In the genomic region with DNA sequence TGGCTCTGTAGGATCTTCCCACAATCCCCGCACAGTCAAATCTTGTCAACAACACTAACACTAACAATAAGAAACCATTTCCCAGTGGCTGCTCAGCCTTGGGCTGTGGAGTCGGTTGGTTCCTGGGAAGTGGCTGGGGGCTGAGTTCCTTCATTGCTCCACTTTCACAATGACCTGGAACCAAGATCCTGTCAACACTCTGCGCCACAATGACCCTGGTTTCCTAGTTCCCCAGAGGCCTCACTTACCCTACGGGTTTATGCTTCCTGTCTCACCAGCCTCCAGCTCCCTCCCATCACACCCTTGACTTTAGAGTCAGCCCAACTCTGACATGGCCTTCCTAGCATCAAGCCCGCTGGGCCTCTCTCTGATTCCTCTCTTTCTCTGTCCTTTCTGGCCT, we compare ENCODE assay signal across 28 mouse cellular contexts. TPM values are rescaled to one million over a fixed set of nuclear protein-coding genes. Genes with fewer than 3 reads are reported as not detected.
DNase-seq lines count a peak whose midpoint lies in the region; ATAC-seq and TF ChIP-seq lines count a peak whose summit lies in the region.
"Had no signal": no experiment of that assay in that cellular context is flagged by ENCODE, and none has a peak within 500 bp of the region (broad histone marks: within the 10 kb centered on the region; RNA-seq: fewer than 3 reads in every experiment).

No protein-coding gene starts in this region.

- no peaks in the 10 kb centered on the region for H3K36me3 ChIP-seq in liver, postnatal 0 days (replicated peaks; ENCODE audit: insufficient read depth, low read length)
- H3K36me3 ChIP-seq in liver, embryonic 12.5 days, result no peaks in the 10 kb centered on the region
- no peaks in the 10 kb centered on the region for H3K36me3 ChIP-seq in lung, postnatal 0 days (ENCODE audit: insufficient read depth, low read length)
- no peaks in the 10 kb centered on the region for H3K36me3 ChIP-seq in heart, embryonic 11.5 days (ENCODE audit: control insufficient read depth, insufficient read depth, low read length)
- H3K36me3 ChIP-seq in hindbrain, postnatal 0 days (ENCODE audit: insufficient read depth, low read length), result no peaks in the 10 kb centered on the region
- H3K36me3 ChIP-seq: embryonic facial prominence, embryonic 10.5 days; embryonic facial prominence, embryonic 13.5 days; forebrain, embryonic 12.5 days; forebrain, embryonic 15.5 days; heart, embryonic 10.5 days; hindbrain, embryonic 10.5 days; hindbrain, embryonic 13.5 days had no signal

- H3K4me2 ChIP-seq in liver, postnatal 0 days (ENCODE audit: low read depth, low read length), result no peak overlapping the region
- H3K4me2 ChIP-seq in liver, embryonic 12.5 days, result no peak overlapping the region
- no peak overlapping the region for H3K4me2 ChIP-seq in lung, postnatal 0 days (replicated peaks; ENCODE audit: low read depth, low read length)
- no peak overlapping the region for H3K4me2 ChIP-seq in heart, embryonic 11.5 days
- no peak overlapping the region for H3K4me2 ChIP-seq in hindbrain, postnatal 0 days (ENCODE audit: low read depth, low read length)
- H3K4me2 ChIP-seq: embryonic facial prominence, embryonic 13.5 days; forebrain, embryonic 12.5 days; forebrain, embryonic 15.5 days; hindbrain, embryonic 13.5 days had no signal

- H3K4me3 ChIP-seq in liver, postnatal 0 days (ENCODE audit: low read depth, low read length), result no peak overlapping the region
- H3K4me3 ChIP-seq in liver, embryonic 12.5 days, result no peak overlapping the region
- no peak overlapping the region for H3K4me3 ChIP-seq in lung, postnatal 0 days (ENCODE audit: low read depth, low read length)
- H3K4me3 ChIP-seq in heart, embryonic 11.5 days (ENCODE audit: low read depth, low read length), result no peak overlapping the region
- H3K4me3 ChIP-seq in hindbrain, postnatal 0 days (ENCODE audit: low read length), result no peak overlapping the region
- H3K4me3 ChIP-seq: embryonic facial prominence, embryonic 10.5 days; embryonic facial prominence, embryonic 13.5 days; erythroblast, embryonic 14.5 days; forebrain, embryonic 12.5 days; forebrain, embryonic 15.5 days; heart, adult 2 months; heart, embryonic 10.5 days; hindbrain, embryonic 10.5 days; hindbrain, embryonic 13.5 days had no signal

- no peak for DNase-seq in liver, postnatal 0 days
- DNase-seq in lung, postnatal 0 days (ENCODE audit: low spot score), result peak; percentile 17
- DNase-seq in lung, postnatal 14 days, result no peak
- DNase-seq in hindbrain, postnatal 0 days (ENCODE audit: low spot score), result no peak
- DNase-seq: adrenal gland, adult 8-10 months; adrenal gland, postnatal 25 days; cerebellum, adult 11-12 months; cerebellum, adult 8-10 months; cerebellum, postnatal 14 days; embryo, embryonic 11 days; gastrocnemius, postnatal 25 days; heart, adult 2 months had no signal

- ATAC-seq in liver, postnatal 0 days, result 0 out of 2 replicates have a peak, but pooled peaks have one; percentile 23
- no peak for ATAC-seq in liver, embryonic 12.5 days
- peak; percentile 33 for ATAC-seq in lung, postnatal 0 days
- ATAC-seq in common myeloid progenitor, adult 5-6 weeks (replicated peaks; ENCODE audit: low read depth, poor library complexity, severe bottlenecking), result peak; percentile 62
- peak; percentile 51 for ATAC-seq in megakaryocyte, adult 5-6 weeks (ENCODE audit: poor library complexity, severe bottlenecking)
- no peak for ATAC-seq in heart, embryonic 11.5 days (replicated peaks; ENCODE audit: insufficient number of reproducible peaks, low FRiP score, low TSS enrichment)
- ATAC-seq in hindbrain, postnatal 0 days, result no peak
- ATAC-seq: activated CD4-positive, CD25-positive, alpha-beta regulatory T cell, adult 4 months; forebrain, embryonic 15.5 days; hindbrain, embryonic 16.5 days; inflammation-experienced regulatory T-cells, adult 6 months had no signal

- 39% methylated on average over 5 of the region's 5 CpGs for WGBS in liver, postnatal 0 days (ENCODE audit: insufficient replicate concordance)
- WGBS in liver, embryonic 12.5 days (ENCODE audit: insufficient replicate concordance), result 39% methylated on average over 5 of the region's 5 CpGs
- WGBS in lung, postnatal 0 days, result 50% methylated on average over 5 of the region's 5 CpGs
- WGBS in heart, embryonic 11.5 days (ENCODE audit: insufficient replicate concordance), result 67% methylated on average over 5 of the region's 5 CpGs
- 78% methylated on average over 5 of the region's 5 CpGs for WGBS in hindbrain, postnatal 0 days

- H3K27me3 ChIP-seq in liver, postnatal 0 days (ENCODE audit: insufficient read depth, low read length), result no peaks in the 10 kb centered on the region
- no peaks in the 10 kb centered on the region for H3K27me3 ChIP-seq in liver, embryonic 12.5 days (replicated peaks)
- H3K27me3 ChIP-seq in lung, postnatal 0 days (replicated peaks; ENCODE audit: insufficient read depth, low read length), result no peaks in the 10 kb centered on the region
- H3K27me3 ChIP-seq in heart, embryonic 11.5 days (ENCODE audit: control insufficient read depth, insufficient read depth, low read length), result no peaks in the 10 kb centered on the region
- H3K27me3 ChIP-seq in hindbrain, postnatal 0 days (ENCODE audit: insufficient read depth, low read length), result no peaks in the 10 kb centered on the region
- H3K27me3 ChIP-seq: embryonic facial prominence, embryonic 13.5 days; forebrain, embryonic 12.5 days; forebrain, embryonic 15.5 days; hindbrain, embryonic 13.5 days had no signal

- H3K27ac ChIP-seq in liver, postnatal 0 days (ENCODE audit: low read depth), result no peak overlapping the region
- no peak overlapping the region for H3K27ac ChIP-seq in liver, embryonic 12.5 days
- no peak overlapping the region for H3K27ac ChIP-seq in lung, postnatal 0 days (ENCODE audit: low read length)
- no peak overlapping the region for H3K27ac ChIP-seq in heart, embryonic 11.5 days (ENCODE audit: low read depth, low read length)
- no peak overlapping the region for H3K27ac ChIP-seq in hindbrain, postnatal 0 days
- H3K27ac ChIP-seq: embryonic facial prominence, embryonic 10.5 days; embryonic facial prominence, embryonic 13.5 days; forebrain, embryonic 12.5 days; forebrain, embryonic 15.5 days; heart, adult 2 months; heart, embryonic 10.5 days; hindbrain, embryonic 10.5 days; hindbrain, embryonic 13.5 days had no signal

- H3K9ac ChIP-seq in liver, postnatal 0 days (replicated peaks), result no peak overlapping the region
- H3K9ac ChIP-seq in liver, embryonic 12.5 days, result no peak overlapping the region
- H3K9ac ChIP-seq in lung, postnatal 0 days (replicated peaks; ENCODE audit: low read depth), result no peak overlapping the region
- H3K9ac ChIP-seq in heart, embryonic 11.5 days (ENCODE audit: low read depth, low read length), result no peak overlapping the region
- no peak overlapping the region for H3K9ac ChIP-seq in hindbrain, postnatal 0 days (replicated peaks; ENCODE audit: low read length)
- H3K9ac ChIP-seq: embryonic facial prominence, embryonic 13.5 days; forebrain, embryonic 12.5 days; forebrain, embryonic 15.5 days; hindbrain, embryonic 13.5 days had no signal

- no peak for TF ChIP-seq EP300 in liver, postnatal 0 days (IDR thresholded peaks at IDR 0.05; ENCODE audit: low read depth)
- no peak for TF ChIP-seq EP300 in lung, postnatal 0 days (IDR thresholded peaks at IDR 0.05)

- H3K4me1 ChIP-seq in liver, postnatal 0 days (ENCODE audit: insufficient read depth), result peaks cover 4% of the 10 kb centered on the region; the same call in 1 of the 2 replicates
- 0 out of 2 replicates have a peak, but pooled peaks cover 6% of the 10 kb centered on the region for H3K4me1 ChIP-seq in liver, embryonic 12.5 days
- H3K4me1 ChIP-seq in lung, postnatal 0 days (ENCODE audit: insufficient read depth, low read depth, low read length), result no peaks in the 10 kb centered on the region
- H3K4me1 ChIP-seq in heart, embryonic 11.5 days (ENCODE audit: control insufficient read depth, insufficient read depth, low read length), result no peaks in the 10 kb centered on the region
- H3K4me1 ChIP-seq in hindbrain, postnatal 0 days (ENCODE audit: insufficient read depth, low read length), result no peaks in the 10 kb centered on the region
- H3K4me1 ChIP-seq: embryonic facial prominence, embryonic 13.5 days; forebrain, embryonic 12.5 days; forebrain, embryonic 15.5 days; heart, embryonic 10.5 days; hindbrain, embryonic 13.5 days had no signal

- no peak for TF ChIP-seq CTCF in liver, postnatal 0 days (IDR thresholded peaks at IDR 0.05; ENCODE audit: low read depth)
- no peak for TF ChIP-seq CTCF in lung, postnatal 0 days (IDR thresholded peaks at IDR 0.05)
- TF ChIP-seq CTCF in hindbrain, postnatal 0 days (IDR thresholded peaks at IDR 0.05; ENCODE audit: low read depth), result no peak

- H3K9me3 ChIP-seq in liver, postnatal 0 days (ENCODE audit: low read length), result no peaks in the 10 kb centered on the region
- H3K9me3 ChIP-seq in liver, embryonic 12.5 days (replicated peaks), result no peaks in the 10 kb centered on the region
- H3K9me3 ChIP-seq in lung, postnatal 0 days (ENCODE audit: low read length), result no peaks in the 10 kb centered on the region
- H3K9me3 ChIP-seq in heart, embryonic 11.5 days (replicated peaks; ENCODE audit: control insufficient read depth, low read length), result no peaks in the 10 kb centered on the region
- no peaks in the 10 kb centered on the region for H3K9me3 ChIP-seq in hindbrain, postnatal 0 days (ENCODE audit: low read length)
- H3K9me3 ChIP-seq: embryonic facial prominence, embryonic 10.5 days; embryonic facial prominence, embryonic 13.5 days; forebrain, embryonic 12.5 days; forebrain, embryonic 15.5 days; heart, embryonic 10.5 days; hindbrain, embryonic 10.5 days had no signal

RNA-seq across cellular contexts. Expression of a gene that starts 39.3 kb away (rescaled TPM):
- polyA plus RNA-seq in liver, postnatal 0 days (2015; fragmentation: Nextera tagmentation; extraction: Ambion mirVana), result 0.48 and 1.5 TPM in 2 replicates
- polyA plus RNA-seq in liver, embryonic 12.5 days (2016; fragmentation: Nextera tagmentation; extraction: Ambion mirVana), result 5.2 and 5.7 TPM in 2 replicates
- polyA plus RNA-seq in lung, postnatal 0 days (2015; fragmentation: Nextera tagmentation; extraction: Ambion mirVana), result 3.0 and 3.1 TPM in 2 replicates
- total RNA-seq in common myeloid progenitor, adult 5-6 weeks (2017), result 0.05 TPM in 1 of 2 replicates, not detected in the other
- total RNA-seq in megakaryocyte, adult 5-6 weeks (2015), result 0.27 TPM in 1 of 2 replicates, not detected in the other
- total RNA-seq in megakaryocyte, adult 5-6 weeks (2017), result not detected in 2 replicates
- polyA plus RNA-seq in heart, embryonic 11.5 days (2014; fragmentation: Nextera tagmentation; extraction: Ambion mirVana), result 0.97 and 1.1 TPM in 2 replicates
- 22.6 and 40.6 TPM in 2 replicates for total RNA-seq in hindbrain, postnatal 0 days (2014; rRNA removed)
- 34.6 and 41.3 TPM in 2 replicates for polyA plus RNA-seq in hindbrain, postnatal 0 days (2015; fragmentation: Nextera tagmentation; extraction: Ambion mirVana)
- polyA plus RNA-seq: C2C12 had no signal

Comparison
In these comparisons a context has a peak if more than half of its experiments do, and no peak if none do; other contexts are left out.
1. ATAC-seq: peak in liver, postnatal 0 days (single experiment), lung, postnatal 0 days (single experiment), common myeloid progenitor, adult 5-6 weeks (single experiment) and megakaryocyte, adult 5-6 weeks (single experiment); none in liver, embryonic 12.5 days (single experiment), heart, embryonic 11.5 days (single experiment) and hindbrain, postnatal 0 days (single experiment).